Mouse (Mus musculus): ENCODE measurements around the gene Acot5.

Gene Acot5

GRCm38 (mm10) chr12:84119584-84119983, 50.5 kb downstream of the Acot5 start:
- DNase-seq (ENCODE audit: low read depth, low spot score), result no peak
